Mouse (Mus musculus): ENCODE measurements around the gene Hoxa4. TPM values are rescaled to one million over a fixed set of nuclear protein-coding genes. Genes with fewer than 3 reads are reported as not detected.
A peak's percentile ranks its signal among the peaks of the same experiment; 100 is the strongest.

The Hoxa4 gene
- polyA plus RNA-seq, 1 experiment from 2014 or later = 3.1 TPM

DNA sequence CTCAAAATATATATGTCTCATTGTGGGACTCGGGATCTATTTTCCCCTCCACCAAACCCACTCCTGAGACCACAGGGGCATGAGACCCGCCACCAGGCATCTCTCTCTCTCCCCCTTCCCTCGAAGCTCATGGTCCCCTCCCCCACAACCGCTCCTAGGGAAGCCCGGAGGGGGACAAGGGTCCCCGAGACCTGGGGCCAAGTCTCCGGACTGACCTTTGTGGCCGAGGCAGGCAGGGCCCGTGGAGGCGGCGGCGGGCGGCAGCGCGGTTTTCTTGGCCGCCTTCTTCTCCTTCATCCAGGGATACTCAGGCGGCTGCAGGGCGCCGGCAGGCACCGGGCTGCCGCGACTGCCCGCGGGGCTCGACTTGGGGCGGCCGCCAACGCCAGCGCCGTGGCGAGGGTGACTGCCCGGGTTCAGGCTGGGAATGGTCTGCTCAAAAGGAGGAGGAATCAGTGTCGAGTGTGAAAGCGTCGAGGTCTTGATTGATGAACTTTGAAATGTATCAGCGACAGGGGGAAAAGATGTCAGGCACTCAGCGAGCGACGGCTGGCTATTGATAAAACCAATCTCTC, 27.4 kb downstream of the Hoxa4 start:
- DNase-seq (ENCODE audit: low spot score) (peak; percentile 55), ATAC-seq (replicated peaks; ENCODE audit: low FRiP score) (no peak)
- under 1% methylated on average over 39 of the region's 39 CpGs for whole genome bisulfite sequencing
- Histone ChIP-seq H3K4me1 (replicated peaks; ENCODE audit: control insufficient read depth, insufficient read depth, low read length) (0 out of 2 replicates have a peak, but pooled peaks cover 3% of the 10 kb centered on the region), H3K4me2 (peak overlapping the region; percentile 48), H3K9ac (ENCODE audit: low read depth, low read length) (peak overlapping the region; percentile 47), H3K9me3 (ENCODE audit: control insufficient read depth, low read length) (no peaks in the 10 kb centered on the region), H3K4me3 (ENCODE audit: low read depth, low read length) (peak overlapping the region; percentile 41), H3K27ac (ENCODE audit: low read depth, low read length) (peak overlapping the region; percentile 86), H3K27me3 (replicated peaks; ENCODE audit: control insufficient read depth, insufficient read depth, low read length) (peaks cover 97% of the 10 kb centered on the region), H3K36me3 (ENCODE audit: control insufficient read depth, insufficient read depth, low read length) (no peaks in the 10 kb centered on the region)

DNA sequence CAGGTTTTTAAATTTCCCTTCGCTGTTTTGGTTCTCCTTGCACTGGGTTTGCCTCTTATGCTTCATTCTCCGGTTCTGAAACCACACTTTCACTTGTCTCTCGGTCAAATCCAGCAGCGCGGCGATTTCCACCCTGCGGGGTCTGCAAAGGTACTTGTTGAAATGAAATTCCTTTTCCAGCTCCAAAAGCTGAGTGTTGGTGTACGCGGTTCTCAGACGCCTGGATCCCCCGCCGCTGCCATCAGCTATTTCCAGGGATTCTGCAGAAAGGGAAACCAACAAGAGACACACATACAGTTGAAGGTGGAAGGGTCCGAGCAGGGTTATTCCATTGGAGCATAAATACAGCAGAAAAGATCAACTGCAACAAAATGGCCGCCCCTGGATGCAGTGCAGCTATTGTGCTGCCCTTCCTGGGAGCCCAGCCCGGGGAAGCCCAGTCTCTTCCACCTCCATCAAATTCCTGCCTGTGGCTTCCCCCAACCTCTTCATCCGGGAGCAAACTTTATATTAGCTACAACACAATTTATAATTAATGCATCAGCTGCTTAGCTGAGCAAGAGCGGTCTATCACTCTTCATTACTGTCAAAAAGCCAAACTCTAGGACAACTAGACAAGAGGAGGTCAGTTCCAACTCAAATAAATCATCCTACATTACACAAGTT, 28.1 kb downstream of the Hoxa4 start:
- peak overlapping the region; percentile 47; the same call in 1 of the 2 replicates for H3K9ac ChIP-seq (ENCODE audit: low read depth, low read length)
- H3K4me3 ChIP-seq (ENCODE audit: low read depth, low read length) = peak overlapping the region; percentile 41
- peak overlapping the region; percentile 48 for H3K4me2 ChIP-seq
- ATAC-seq (replicated peaks; ENCODE audit: low FRiP score) (no peak), DNase-seq (ENCODE audit: low spot score) (peak; percentile 49)
- H3K27ac ChIP-seq (ENCODE audit: low read depth, low read length) = peak overlapping the region; percentile 86
- H3K4me1 ChIP-seq (replicated peaks; ENCODE audit: control insufficient read depth, insufficient read depth, low read length) = no peaks in the 10 kb centered on the region
- peaks cover 98% of the 10 kb centered on the region for H3K27me3 ChIP-seq (replicated peaks; ENCODE audit: control insufficient read depth, insufficient read depth, low read length)
- WGBS = 8% methylated on average over 17 of the region's 17 CpGs
- no peaks in the 10 kb centered on the region for H3K36me3 ChIP-seq (ENCODE audit: control insufficient read depth, insufficient read depth, low read length)
- no peaks in the 10 kb centered on the region for H3K9me3 ChIP-seq (ENCODE audit: control insufficient read depth, low read length)

DNA sequence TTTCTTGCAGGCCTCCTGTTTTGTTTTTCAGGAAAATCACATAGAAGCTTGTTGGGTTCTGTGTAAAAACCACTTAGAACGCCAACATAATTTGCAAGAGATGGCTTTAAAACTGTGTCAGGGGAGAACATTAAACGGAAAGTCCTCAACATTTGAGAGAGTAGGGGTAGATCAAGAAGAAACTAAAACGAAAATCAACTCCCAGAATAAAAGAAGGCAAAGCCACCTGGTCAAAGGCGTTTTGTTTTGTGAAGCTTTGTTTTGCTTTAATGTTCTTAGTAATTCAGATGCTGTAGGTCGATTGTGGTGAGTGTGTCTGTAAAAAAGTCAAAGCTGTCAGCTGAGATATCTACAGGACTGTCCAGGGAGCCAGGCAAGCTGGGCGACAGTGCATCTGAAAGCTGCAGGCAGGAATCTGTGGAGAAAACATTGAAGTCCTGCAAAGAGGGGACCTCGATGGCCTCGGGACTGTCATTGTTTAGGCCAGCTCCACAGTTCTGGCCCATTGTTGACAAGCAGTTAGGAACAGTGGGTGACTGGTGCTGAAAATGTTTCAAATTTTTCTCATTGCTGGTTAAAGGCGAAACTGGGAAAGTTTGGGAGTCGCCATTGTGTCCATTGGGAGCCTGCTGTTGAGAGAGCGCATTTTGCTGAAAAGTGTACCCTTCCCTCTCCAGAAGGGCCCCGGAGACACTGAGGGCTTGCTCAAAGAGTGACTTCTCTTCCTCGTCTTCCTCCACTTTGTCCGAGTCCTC, 28.8 kb downstream of the Hoxa4 start:
- Histone ChIP-seq H3K4me1 (replicated peaks; ENCODE audit: control insufficient read depth, insufficient read depth, low read length) (no peaks in the 10 kb centered on the region), H3K9me3 (ENCODE audit: control insufficient read depth, low read length) (no peaks in the 10 kb centered on the region), H3K27ac (ENCODE audit: low read depth, low read length) (peak overlapping the region; percentile 72; the same call in 1 of the 2 replicates), H3K4me2 (peak overlapping the region; percentile 48), H3K27me3 (replicated peaks; ENCODE audit: control insufficient read depth, insufficient read depth, low read length) (peaks cover 98% of the 10 kb centered on the region), H3K9ac (ENCODE audit: low read depth, low read length) (peak overlapping the region; percentile 47), H3K4me3 (ENCODE audit: low read depth, low read length) (peak overlapping the region; percentile 41), H3K36me3 (ENCODE audit: control insufficient read depth, insufficient read depth, low read length) (no peaks in the 10 kb centered on the region)
- ATAC-seq (replicated peaks; ENCODE audit: low FRiP score) (no peak), DNase-seq (ENCODE audit: low spot score) (no peak)
- WGBS = 11% methylated on average over 14 of the region's 14 CpGs

DNA sequence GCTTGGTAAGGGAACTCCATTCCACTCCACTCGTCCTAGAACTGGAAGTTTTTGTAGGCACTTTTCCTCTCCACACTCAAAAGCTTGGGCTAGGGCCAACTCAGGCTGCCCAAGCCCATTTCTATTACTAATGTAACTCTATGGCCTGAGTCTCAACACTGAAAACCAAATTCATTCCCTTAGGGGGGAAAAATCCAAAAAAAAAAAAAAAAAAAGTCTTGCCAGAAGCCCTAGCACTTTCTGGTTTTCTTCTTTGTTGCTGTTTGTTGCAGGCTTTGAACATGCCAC, 29.5 kb downstream of the Hoxa4 start:
- Histone ChIP-seq H3K9me3 (ENCODE audit: control insufficient read depth, low read length) (no peaks in the 10 kb centered on the region), H3K4me2 (peak overlapping the region; percentile 83), H3K4me3 (ENCODE audit: low read depth, low read length) (no peak overlapping the region), H3K36me3 (ENCODE audit: control insufficient read depth, insufficient read depth, low read length) (no peaks in the 10 kb centered on the region), H3K27ac (ENCODE audit: low read depth, low read length) (no peak overlapping the region), H3K27me3 (replicated peaks; ENCODE audit: control insufficient read depth, insufficient read depth, low read length) (peaks cover 98% of the 10 kb centered on the region), H3K9ac (ENCODE audit: low read depth, low read length) (peak overlapping the region; percentile 7; the same call in 1 of the 2 replicates), H3K4me1 (replicated peaks; ENCODE audit: control insufficient read depth, insufficient read depth, low read length) (no peaks in the 10 kb centered on the region)
- DNase-seq (ENCODE audit: low spot score) (no peak), ATAC-seq (replicated peaks; ENCODE audit: low FRiP score) (no peak)
- 25% methylated on average over 1 of the region's 1 CpGs for WGBS

DNA sequence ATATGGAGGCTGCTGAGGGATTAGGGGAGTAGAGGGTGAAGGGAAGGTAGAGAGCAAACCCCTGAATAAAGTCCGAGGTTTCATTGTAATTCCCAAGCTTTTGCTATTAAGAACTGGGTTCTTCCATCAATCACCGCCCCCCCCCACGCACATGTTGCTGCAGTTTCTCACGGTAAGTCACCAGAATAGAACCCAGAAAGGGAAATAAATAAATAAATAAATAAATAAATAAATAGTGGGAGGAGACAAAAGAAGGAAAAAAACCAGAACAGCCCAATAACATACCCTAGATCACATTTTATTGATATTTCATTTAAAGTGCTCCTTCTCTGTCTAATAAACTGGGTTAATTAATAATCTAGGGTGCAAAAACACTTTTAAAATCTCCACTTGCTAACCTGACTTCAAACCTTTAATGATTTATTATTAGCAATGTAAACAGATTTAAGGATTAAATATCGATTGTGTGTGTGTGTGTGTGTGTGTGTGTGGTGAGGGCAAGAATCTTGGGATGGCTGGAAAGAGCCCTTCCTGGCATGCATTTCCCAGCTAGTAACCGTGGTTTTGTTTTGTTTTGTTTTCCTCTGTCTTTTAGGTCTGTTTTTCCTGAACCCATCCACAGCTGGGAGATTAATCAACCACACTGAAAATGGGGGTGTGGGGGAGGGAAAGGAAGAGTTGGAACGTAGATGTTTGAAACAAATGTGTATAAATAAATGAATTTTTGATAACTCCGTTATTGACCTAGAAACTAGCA, 30.0 kb downstream of the Hoxa4 start:
- H3K9ac ChIP-seq (ENCODE audit: low read depth, low read length) = peak overlapping the region; percentile 7; the same call in 1 of the 2 replicates
- DNase-seq (ENCODE audit: low spot score) = no peak
- ATAC-seq (replicated peaks; ENCODE audit: low FRiP score) = no peak
- WGBS = 22% methylated on average over 8 of the region's 8 CpGs
- no peaks in the 10 kb centered on the region for H3K4me1 ChIP-seq (replicated peaks; ENCODE audit: control insufficient read depth, insufficient read depth, low read length)
- no peaks in the 10 kb centered on the region for H3K36me3 ChIP-seq (ENCODE audit: control insufficient read depth, insufficient read depth, low read length)
- no peaks in the 10 kb centered on the region for H3K9me3 ChIP-seq (ENCODE audit: control insufficient read depth, low read length)
- peak overlapping the region; percentile 84; the same call in 1 of the 2 replicates for H3K27ac ChIP-seq (ENCODE audit: low read depth, low read length)
- peaks cover 98% of the 10 kb centered on the region for H3K27me3 ChIP-seq (replicated peaks; ENCODE audit: control insufficient read depth, insufficient read depth, low read length)
- H3K4me3 ChIP-seq (ENCODE audit: low read depth, low read length) = peak overlapping the region; percentile 66
- peak overlapping the region; percentile 83 for H3K4me2 ChIP-seq

DNA sequence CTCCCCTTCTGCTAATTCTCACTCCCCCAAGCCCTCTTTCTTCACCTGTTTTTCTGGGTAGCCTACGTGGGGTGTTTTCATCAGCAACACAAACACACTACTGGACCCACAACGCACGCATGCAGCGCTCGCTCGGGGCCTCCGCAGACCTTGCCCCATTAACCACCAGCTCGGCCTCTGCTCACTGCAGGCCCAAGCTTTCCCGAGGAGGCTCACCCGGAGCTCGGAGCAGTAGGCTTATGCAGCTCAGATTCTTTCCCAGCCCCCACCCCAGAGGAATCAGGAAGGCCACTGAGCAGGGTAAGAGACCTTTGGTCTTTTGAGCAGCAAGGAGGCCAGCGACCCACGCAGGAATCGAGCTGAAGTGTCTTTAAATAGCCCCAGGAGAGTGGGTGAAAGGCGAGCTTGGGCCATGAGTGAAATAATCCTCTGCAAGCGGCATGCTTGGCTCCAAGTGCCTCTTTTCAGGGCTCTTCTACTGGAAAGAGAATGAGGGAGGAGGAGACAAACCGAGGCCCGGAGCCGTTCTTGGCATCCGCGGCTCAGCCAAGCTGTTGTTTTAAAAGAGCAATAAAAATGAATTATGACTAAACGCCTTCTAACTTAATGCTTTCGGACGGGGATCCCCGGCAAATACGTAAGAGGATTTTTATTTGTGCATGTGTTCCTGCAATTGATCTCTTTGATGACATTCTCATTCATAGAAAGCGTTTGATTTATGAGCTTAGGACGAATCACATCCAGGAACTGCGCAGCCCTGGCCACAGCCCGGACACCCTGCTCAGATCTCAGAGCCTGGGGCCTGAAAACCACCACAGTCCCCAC, 30.8 kb downstream of the Hoxa4 start:
- H3K27ac ChIP-seq (ENCODE audit: low read depth, low read length) = peak overlapping the region; percentile 84
- H3K36me3 ChIP-seq (ENCODE audit: control insufficient read depth, insufficient read depth, low read length) = no peaks in the 10 kb centered on the region
- H3K27me3 ChIP-seq (replicated peaks; ENCODE audit: control insufficient read depth, insufficient read depth, low read length) = peaks cover 98% of the 10 kb centered on the region
- H3K9me3 ChIP-seq (ENCODE audit: control insufficient read depth, low read length) = no peaks in the 10 kb centered on the region
- H3K9ac ChIP-seq (ENCODE audit: low read depth, low read length) = peak overlapping the region; percentile 56
- H3K4me3 ChIP-seq (ENCODE audit: low read depth, low read length) = peak overlapping the region; percentile 66
- 10% methylated on average over 30 of the region's 30 CpGs for WGBS
- peak; percentile 43 for DNase-seq (ENCODE audit: low spot score)
- H3K4me1 ChIP-seq (replicated peaks; ENCODE audit: control insufficient read depth, insufficient read depth, low read length) = no peaks in the 10 kb centered on the region
- peak overlapping the region; percentile 83 for H3K4me2 ChIP-seq
- no peak for ATAC-seq (replicated peaks; ENCODE audit: low FRiP score)

DNA sequence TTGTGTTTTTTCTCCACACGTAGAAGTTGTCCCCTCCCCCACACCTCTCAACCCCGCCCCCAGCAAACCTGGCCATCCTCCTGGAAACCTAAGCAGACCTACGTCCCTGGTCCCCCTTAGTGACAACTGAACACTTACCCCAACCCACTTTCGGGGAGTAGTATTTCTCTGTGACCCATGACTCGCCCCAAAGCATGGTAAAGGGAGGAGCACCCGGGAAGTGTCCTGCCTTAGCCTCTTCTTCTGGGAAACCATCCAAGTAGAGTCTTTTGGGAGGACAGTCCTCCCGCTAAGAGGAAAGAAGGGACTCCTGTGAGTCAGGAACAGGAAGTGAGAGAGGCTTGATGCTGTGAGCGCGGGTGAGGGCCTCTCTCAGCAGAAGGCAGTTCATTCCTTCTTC, 31.6 kb downstream of the Hoxa4 start:
- Histone ChIP-seq H3K27ac (ENCODE audit: low read depth, low read length) (peak overlapping the region; percentile 84; the same call in 1 of the 2 replicates), H3K9ac (ENCODE audit: low read depth, low read length) (peak overlapping the region; percentile 56; the same call in 1 of the 2 replicates), H3K9me3 (ENCODE audit: control insufficient read depth, low read length) (no peaks in the 10 kb centered on the region), H3K36me3 (ENCODE audit: control insufficient read depth, insufficient read depth, low read length) (no peaks in the 10 kb centered on the region), H3K4me1 (replicated peaks; ENCODE audit: control insufficient read depth, insufficient read depth, low read length) (no peaks in the 10 kb centered on the region), H3K4me3 (ENCODE audit: low read depth, low read length) (peak overlapping the region; percentile 66), H3K4me2 (peak overlapping the region; percentile 83), H3K27me3 (replicated peaks; ENCODE audit: control insufficient read depth, insufficient read depth, low read length) (peaks cover 97% of the 10 kb centered on the region)
- 3% methylated on average over 9 of the region's 9 CpGs for WGBS
- no peak for DNase-seq (ENCODE audit: low spot score)
- ATAC-seq (replicated peaks; ENCODE audit: low FRiP score) = no peak
